Mouse (Mus musculus) heart, postnatal 0 days (tissue): Measurements from ENCODE around the gene Rsph14.

Experiments
- CTCF ChIP-seq: IDR thresholded peaks from 2 replicates; pipeline ENCODE4 v1.5.1; 2016; ENCODE audit warnings: antibody characterized with exemption, control low read depth, low read depth
- EP300 ChIP-seq: IDR thresholded peaks from 2 replicates; pipeline ENCODE4 v1.6.1; 2016; ENCODE audit warnings: antibody characterized with exemption, low read depth

DNA sequence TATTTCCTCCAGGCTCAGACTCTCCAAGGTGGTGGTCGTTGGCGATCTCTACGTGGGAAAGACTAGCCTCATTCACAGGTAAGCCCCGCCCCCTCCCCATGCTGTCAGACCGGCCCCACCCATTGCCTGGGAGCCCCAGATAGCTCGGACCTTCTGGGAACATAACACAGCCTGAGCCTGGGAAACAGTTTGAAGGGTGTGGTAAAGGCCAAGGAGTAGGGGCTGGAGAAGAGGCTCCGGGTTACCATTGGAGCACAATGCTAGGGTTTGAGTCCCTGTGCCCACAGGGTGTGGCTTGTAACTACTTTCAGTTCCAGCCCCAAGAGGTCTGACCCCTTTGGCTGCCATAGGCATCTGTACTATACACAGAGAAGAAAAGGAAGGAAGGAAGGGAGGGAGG, 12.1 kb upstream of the Rsph14 start:
- TF ChIP-seq CTCF (no peak), EP300 (no peak)
